Mouse (Mus musculus) cerebellum, adult 9-10 months (tissue): Measurements from ENCODE around the gene Gm8362.
"Not testable (repeated sequence)": the region's sequence is repeated elsewhere in the genome, so short reads cannot be mapped to it uniquely, and the experiment has no call there.

Experiments
- DNase-seq: peaks from one replicate; pipeline ENCODE4 v3.0.0; 2022

The Gm8362 gene

GRCm38 (mm10) chr14:6774311-6774710, at the start of gene Gm8362:
Gene Gm8362, minus strand, starts transcription at chr14:6774411.
- DNase-seq, result not testable (repeated sequence)

GRCm38 (mm10) chr14:6823297-6823696, 49.1 kb upstream of the Gm8362 start:
- DNase-seq, result not testable (repeated sequence)

- peak; percentile 1 for DNase-seq
Measured at GRCm38 (mm10) chr14:6757231-6757536, 17.0 kb downstream of the Gm8362 start.

GRCm38 (mm10) chr14:6756384-6757230, 17.6 kb downstream of the Gm8362 start:
- DNase-seq, result not testable (repeated sequence)

GRCm38 (mm10) chr14:6742232-6742631, 32.0 kb downstream of the Gm8362 start, which contains the start of gene Gm3636:
Gene Gm3636, minus strand, starts transcription at chr14:6742332.
- DNase-seq, result not testable (repeated sequence)

GRCm38 (mm10) chr14:6720151-6720550, 54.1 kb downstream of the Gm8362 start, which contains the start of gene Gm8050:
Gene Gm8050, minus strand, starts transcription at chr14:6720251.
- not testable (repeated sequence) for DNase-seq
